Mouse (Mus musculus) thymus, adult 2 months (tissue): ENCODE measurements around the gene Pcp4l1. TPM values are rescaled to one million over a fixed set of nuclear protein-coding genes. Genes with fewer than 3 reads are reported as not detected.

Experiments used
- DNase-seq: peaks from one replicate; pipeline ENCODE4 v3.0.0; 2021
- H3K27ac ChIP-seq: fragments of 200-500 bp; 2 replicates; pipeline ENCODE4 v1.5.1; 2012; ENCODE audit warnings: low read length, control low read depth; ENCODE audit not compliant: control insufficient read depth, insufficient read depth
- H3K27me3 ChIP-seq: fragments of 200-500 bp; 2 replicates; pipeline ENCODE4 v1.6.1; 2012; ENCODE audit warnings: mild to moderate bottlenecking, low read length, moderate library complexity, mixed read lengths; ENCODE audit not compliant: control insufficient read depth, insufficient read depth
- H3K36me3 ChIP-seq: fragments of 200-500 bp; 2 replicates; pipeline ENCODE4 v1.6.1; 2012; ENCODE audit warnings: mild to moderate bottlenecking, low read length, moderate library complexity; ENCODE audit not compliant: control insufficient read depth, insufficient read depth
- H3K4me1 ChIP-seq: fragments of 200-500 bp; replicated peaks from 2 replicates; pipeline ENCODE4 v1.6.1; 2012; ENCODE audit warnings: low read length; ENCODE audit not compliant: control insufficient read depth, insufficient read depth
- H3K4me3 ChIP-seq: fragments of 200-500 bp; 2 replicates; pipeline ENCODE4 v1.5.1; 2012; ENCODE audit warnings: mild to moderate bottlenecking, low read length, control low read depth, moderate library complexity; ENCODE audit not compliant: control insufficient read depth, insufficient read depth
- CTCF ChIP-seq: fragments of 200-500 bp; IDR thresholded peaks from 2 replicates; pipeline ENCODE4 v1.5.1; 2012; ENCODE audit warnings: mild to moderate bottlenecking, control low read depth, low read length, moderate library complexity, borderline replicate concordance; ENCODE audit not compliant: control insufficient read depth, poor library complexity, insufficient read depth; ENCODE audit errors: extremely low read depth
- POLR2A ChIP-seq: fragments of 200-500 bp; IDR thresholded peaks from 2 replicates; pipeline ENCODE4 v1.6.1; 2012; ENCODE audit warnings: mild to moderate bottlenecking, low read length, control low read depth, moderate library complexity; ENCODE audit not compliant: control insufficient read depth, poor library complexity, insufficient read depth; ENCODE audit errors: extremely low read depth
- WGBS: fragments of 180-500 bp; shearing (Covaris S2); methylation state at CpG from one replicate; pipeline ENCODE4 v1.1.7; 2018; 5-methylcytosine and 5-hydroxymethylcytosine counted together
- polyA plus RNA-seq: library from polyadenylated mRNA; depleted of rRNA; stranded (reverse); fragments of >200 nt; gene quantifications from 2 replicates; pipeline ENCODE4 v1.2.3, GENCODE M21; 2012

Pcp4l1 gene
- polyA plus RNA-seq, 1 experiment = 7.3 TPM

DNA sequence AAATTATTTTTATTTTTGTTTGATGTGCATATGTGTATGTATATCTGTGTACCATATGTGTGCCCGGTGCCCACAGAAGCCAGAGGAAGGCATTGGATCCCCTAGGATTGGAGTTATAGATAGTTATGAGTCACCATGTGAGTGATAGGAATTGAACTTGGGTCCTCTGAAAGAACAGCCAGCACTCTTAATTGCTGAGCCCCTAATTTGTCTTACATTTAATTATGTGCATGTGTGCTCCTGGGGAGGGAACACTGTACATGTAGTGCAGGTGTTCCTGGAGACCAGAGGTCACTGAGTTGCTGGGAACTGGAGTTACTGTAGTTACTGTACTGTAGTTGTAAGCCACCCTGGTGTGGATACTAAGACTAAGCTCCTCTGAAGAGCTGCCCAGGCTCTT is 4.7 kb upstream of the Pcp4l1 start:
- peaks cover 5% of the 10 kb centered on the region for H3K27me3 ChIP-seq
- no peak for DNase-seq
- no peak overlapping the region for H3K4me3 ChIP-seq
- TF ChIP-seq POLR2A = no peak
- no peak for TF ChIP-seq CTCF
- WGBS = 100% methylated on average over 1 of the region's 1 CpGs
- H3K36me3 ChIP-seq = no peaks in the 10 kb centered on the region
- no peak overlapping the region for H3K27ac ChIP-seq
- H3K4me1 ChIP-seq = no peaks in the 10 kb centered on the region

DNA sequence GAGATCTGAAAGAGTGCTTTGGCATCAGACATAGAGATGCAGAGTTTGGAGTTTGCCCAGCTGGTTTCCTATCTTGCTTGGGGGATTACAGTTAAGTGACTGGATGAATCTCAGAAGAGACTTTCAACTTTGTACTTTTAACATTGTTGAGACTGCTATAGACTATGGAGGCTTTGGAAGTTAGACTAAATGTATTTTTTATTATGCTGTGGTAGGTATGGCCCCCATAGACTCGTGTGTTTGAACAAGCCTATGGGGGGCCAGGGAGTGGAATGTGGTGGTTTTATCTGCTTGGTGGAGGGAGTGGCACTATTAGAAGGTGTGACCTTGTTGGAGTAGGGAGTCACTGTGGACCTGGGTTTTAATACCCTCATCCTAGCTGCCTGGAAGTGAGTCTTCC is 3.5 kb upstream of the Pcp4l1 start:
- no peak overlapping the region for H3K27ac ChIP-seq
- no peaks in the 10 kb centered on the region for H3K4me1 ChIP-seq
- no peak for TF ChIP-seq CTCF
- no peak for TF ChIP-seq POLR2A
- H3K4me3 ChIP-seq = no peak overlapping the region
- no peak for DNase-seq
- H3K36me3 ChIP-seq = no peaks in the 10 kb centered on the region
- WGBS = 87% methylated on average over 1 of the region's 1 CpGs
- H3K27me3 ChIP-seq = peaks cover 11% of the 10 kb centered on the region

DNA sequence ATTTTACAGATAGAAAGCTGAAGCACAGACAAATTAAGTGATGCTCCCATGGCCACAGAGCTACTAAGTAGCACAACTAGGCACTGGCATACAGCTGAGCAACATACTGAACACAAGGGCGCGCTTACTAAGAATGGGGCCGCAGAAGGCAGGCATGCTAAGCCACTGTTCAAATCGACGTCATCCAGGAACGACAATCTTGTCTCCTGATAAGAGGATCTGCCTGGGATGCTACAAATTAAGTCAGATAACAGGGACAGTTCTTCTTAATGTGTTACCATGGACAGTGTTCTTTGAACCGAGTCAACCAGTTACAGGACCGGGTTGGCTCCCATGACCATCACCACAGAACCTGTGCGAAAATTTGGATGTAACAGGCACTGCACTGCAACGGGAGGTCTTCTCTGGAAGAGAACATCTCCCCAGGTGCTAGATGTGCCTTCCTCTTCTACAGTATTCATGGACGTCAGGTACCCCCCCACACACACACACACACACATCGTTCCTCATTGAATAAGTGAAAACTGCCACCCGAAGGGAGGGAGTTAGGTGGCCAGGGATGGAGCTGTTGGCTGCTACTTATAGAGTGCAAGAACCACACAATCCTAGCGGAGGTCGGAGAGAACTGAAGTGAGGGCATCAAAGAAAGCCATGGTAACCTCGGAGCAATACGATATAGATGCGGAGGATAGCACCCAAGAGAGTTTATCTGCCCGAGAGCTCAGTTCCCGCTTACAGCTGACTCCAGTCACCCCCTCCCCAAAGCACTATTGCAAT is 834 bp downstream of the Pcp4l1 start:
- no peak for DNase-seq
- H3K4me3 ChIP-seq = no peak overlapping the region
- H3K27ac ChIP-seq = no peak overlapping the region
- peaks cover 13% of the 10 kb centered on the region for H3K27me3 ChIP-seq
- no peaks in the 10 kb centered on the region for H3K36me3 ChIP-seq
- WGBS = 35% methylated on average over 20 of the region's 20 CpGs
- TF ChIP-seq POLR2A = no peak
- TF ChIP-seq CTCF = no peak
- H3K4me1 ChIP-seq = no peaks in the 10 kb centered on the region

DNA sequence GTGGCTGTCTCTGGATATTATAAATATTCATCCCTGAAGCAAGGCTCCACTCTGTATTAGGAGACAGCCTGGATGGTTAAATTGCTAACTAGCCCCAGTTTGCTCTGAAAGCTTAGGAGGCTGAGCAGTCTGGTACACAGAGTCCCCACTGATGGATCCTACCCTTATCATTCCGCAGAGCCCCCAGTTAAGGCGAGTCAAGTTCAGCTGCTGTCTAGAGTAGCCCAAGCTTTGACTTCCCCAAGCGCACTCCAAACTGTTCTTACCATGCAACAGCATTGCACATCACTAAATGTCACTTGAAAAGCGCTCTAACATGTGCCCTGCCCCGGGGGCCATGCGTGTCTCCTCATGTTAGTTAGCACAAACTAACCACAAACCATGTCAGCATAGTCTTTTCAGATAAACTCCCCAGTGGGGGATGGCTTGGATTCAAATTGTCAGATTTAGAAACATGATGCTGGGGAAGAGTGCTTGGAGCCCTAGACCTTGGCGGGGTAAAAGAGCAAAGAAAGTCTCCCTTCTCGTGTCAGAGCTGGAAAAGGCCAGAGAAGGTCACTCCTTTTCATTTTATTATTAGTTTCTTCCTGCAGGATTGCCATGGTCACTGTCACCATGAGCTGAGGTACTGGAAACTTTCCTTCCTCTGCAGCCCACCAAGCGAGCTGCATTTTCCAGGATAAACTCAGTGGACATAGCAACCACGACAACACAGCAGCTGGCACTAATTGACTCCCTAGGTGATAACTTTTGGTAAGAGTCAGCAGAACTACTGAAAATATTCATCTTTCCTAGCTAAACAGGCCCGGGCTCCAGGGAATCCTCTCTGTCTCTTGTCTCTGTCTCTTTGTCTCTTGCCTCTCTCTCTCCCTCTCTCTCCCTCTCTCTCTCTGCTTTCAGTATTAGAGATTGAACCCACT is 1.9 kb downstream of the Pcp4l1 start:
- H3K4me1 ChIP-seq = no peaks in the 10 kb centered on the region
- H3K36me3 ChIP-seq = no peaks in the 10 kb centered on the region
- H3K4me3 ChIP-seq = no peak overlapping the region
- H3K27me3 ChIP-seq = peaks cover 13% of the 10 kb centered on the region
- no peak for TF ChIP-seq CTCF
- no peak for TF ChIP-seq POLR2A
- 82% methylated on average over 11 of the region's 11 CpGs for WGBS
- H3K27ac ChIP-seq = no peak overlapping the region
- DNase-seq = no peak

DNA sequence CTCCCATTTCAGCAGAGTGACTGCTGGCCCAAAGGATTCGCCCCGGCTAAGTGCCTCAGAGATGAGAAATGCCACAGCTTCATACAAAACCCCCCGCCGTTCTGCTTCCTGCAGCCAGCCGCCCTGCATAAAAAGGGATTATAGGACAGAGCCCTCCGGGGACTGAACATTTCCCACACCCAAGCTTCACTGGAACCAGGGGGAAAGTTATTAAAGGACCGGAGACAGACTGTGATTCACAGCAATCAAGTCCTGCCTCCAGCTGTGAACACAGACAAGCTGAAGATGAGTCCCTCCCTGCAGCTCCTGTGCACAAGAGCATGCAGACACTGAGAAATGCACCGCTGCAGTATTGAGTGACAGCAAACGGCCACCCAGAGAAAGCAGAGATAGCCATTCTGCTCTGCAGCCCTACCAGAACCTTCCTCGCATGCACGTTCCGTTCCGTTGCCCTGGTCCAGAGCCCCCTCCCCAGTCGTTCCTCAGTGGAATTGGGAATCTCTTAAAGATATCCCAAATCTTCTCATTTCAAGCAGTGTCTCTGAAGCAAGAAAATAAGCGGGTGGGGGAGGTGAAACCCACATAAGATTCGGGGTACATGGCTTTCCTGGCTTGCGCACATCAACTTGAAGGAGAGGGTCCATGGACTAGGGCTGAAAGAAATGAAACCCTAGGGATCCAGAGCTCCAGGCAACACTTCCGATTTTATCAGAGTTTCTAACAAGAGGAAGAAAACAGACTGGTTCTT is 2.8 kb downstream of the Pcp4l1 start:
- H3K27ac ChIP-seq = no peak overlapping the region
- no peak overlapping the region for H3K4me3 ChIP-seq
- H3K27me3 ChIP-seq = peaks cover 13% of the 10 kb centered on the region
- 83% methylated on average over 18 of the region's 18 CpGs for WGBS
- DNase-seq = no peak
- H3K36me3 ChIP-seq = no peaks in the 10 kb centered on the region
- H3K4me1 ChIP-seq = no peaks in the 10 kb centered on the region
- TF ChIP-seq CTCF (no peak), POLR2A (no peak)

DNA sequence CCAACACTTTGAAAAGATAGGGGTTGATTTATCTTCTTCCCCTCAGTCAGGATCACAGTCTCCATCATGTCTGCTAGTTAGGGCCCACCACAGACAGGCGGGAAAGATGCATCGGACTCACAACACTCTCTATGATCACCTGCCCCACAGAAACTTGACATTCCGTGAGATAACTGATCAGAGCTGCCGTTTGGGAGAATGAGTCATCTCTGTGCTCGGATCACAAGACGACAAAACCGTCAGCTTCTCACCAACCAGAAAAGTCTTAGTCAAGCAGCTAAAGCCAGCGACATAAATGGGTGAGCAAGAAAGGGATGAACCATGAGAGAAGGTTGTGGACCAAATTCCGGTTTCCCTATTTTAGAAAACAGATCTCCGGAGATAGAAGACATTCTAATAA is 3.8 kb downstream of the Pcp4l1 start:
- DNase-seq = no peak
- 91% methylated on average over 10 of the region's 10 CpGs for WGBS
- Histone ChIP-seq H3K36me3 (no peaks in the 10 kb centered on the region), H3K27ac (no peak overlapping the region), H3K4me1 (no peaks in the 10 kb centered on the region), H3K4me3 (no peak overlapping the region), H3K27me3 (peaks cover 13% of the 10 kb centered on the region)
- TF ChIP-seq POLR2A (no peak), CTCF (no peak)
